Mouse (Mus musculus) neural tube, embryonic 15.5 days (tissue): ENCODE data around the gene Ptpdc1. TPM values are rescaled to one million over a fixed set of nuclear protein-coding genes. Genes with fewer than 3 reads are reported as not detected.

ENCODE experiments used
- ATAC-seq: fragments of 200-750 bp; cut with Nextera tagmentation; 2 replicates; pipeline ENCODE4 v1.8.0; 2017; ENCODE audit warnings: mild to moderate bottlenecking, moderate TSS enrichment, moderate library complexity; ENCODE audit not compliant: low FRiP score
- H3K27ac ChIP-seq: fragments of 300-500 bp; sonication (generic); replicated peaks from 2 replicates; pipeline ENCODE4 v1.5.1; 2015; ENCODE audit warnings: mild to moderate bottlenecking, inconsistent platforms
- H3K27me3 ChIP-seq: fragments of 300-500 bp; sonication (generic); replicated peaks from 2 replicates; pipeline ENCODE4 v1.6.1; 2015; ENCODE audit warnings: inconsistent platforms
- H3K36me3 ChIP-seq: fragments of 300-500 bp; sonication (generic); 2 replicates; pipeline ENCODE4 v1.6.1; 2015; ENCODE audit warnings: inconsistent platforms
- H3K4me1 ChIP-seq: fragments of 300-500 bp; sonication (generic); 2 replicates; pipeline ENCODE4 v1.6.1; 2015; ENCODE audit warnings: inconsistent platforms
- H3K4me2 ChIP-seq: fragments of 300-500 bp; sonication (generic); 2 replicates; pipeline ENCODE4 v1.6.1; 2015; ENCODE audit warnings: inconsistent platforms, mild to moderate bottlenecking, moderate library complexity
- H3K4me3 ChIP-seq: fragments of 300-500 bp; sonication (generic); replicated peaks from 2 replicates; pipeline ENCODE4 v1.5.1; 2015; ENCODE audit warnings: mild to moderate bottlenecking, inconsistent platforms
- H3K9ac ChIP-seq: fragments of 300-500 bp; sonication (generic); replicated peaks from 2 replicates; pipeline ENCODE4 v1.6.1; 2015; ENCODE audit warnings: mild to moderate bottlenecking, inconsistent platforms
- H3K9me3 ChIP-seq: fragments of 300-500 bp; sonication (generic); replicated peaks from 2 replicates; pipeline ENCODE4 v1.6.1; 2016; ENCODE audit warnings: inconsistent platforms
- WGBS: fragments of 180-500 bp; shearing (Covaris S2); methylation state at CpG from one replicate; pipeline ENCODE4 v1.1.7; 2015; ENCODE audit warnings: mixed read lengths; 5-methylcytosine and 5-hydroxymethylcytosine counted together
- polyA plus RNA-seq: library from polyadenylated mRNA; unstranded; fragments of >200 nt; fragmentation: Nextera tagmentation; extraction: Ambion mirVana; gene quantifications from 2 replicates; pipeline ENCODE4 v1.2.1, GENCODE M21; 2015

Gene Ptpdc1
- polyA plus RNA-seq, 1 experiment from 2014 or later = 17.5 TPM

GRCm38 (mm10) chr13:48574718-48575117 is 50.7 kb downstream of the Ptpdc1 start:
- Histone ChIP-seq H3K4me1 (peaks cover 12% of the 10 kb centered on the region), H3K27ac (no peak overlapping the region), H3K36me3 (0 out of 2 replicates have a peak, but pooled peaks cover 10% of the 10 kb centered on the region), H3K4me3 (no peak overlapping the region), H3K4me2 (no peak overlapping the region), H3K27me3 (no peaks in the 10 kb centered on the region), H3K9ac (no peak overlapping the region), H3K9me3 (no peaks in the 10 kb centered on the region)
- ATAC-seq = no peak
- WGBS = 68% methylated on average over 6 of the region's 6 CpGs

GRCm38 (mm10) chr13:48573525-48574355 is 51.7 kb downstream of the Ptpdc1 start:
- Histone ChIP-seq H3K36me3 (0 out of 2 replicates have a peak, but pooled peaks cover 9% of the 10 kb centered on the region), H3K27ac (no peak overlapping the region), H3K9me3 (no peaks in the 10 kb centered on the region), H3K4me2 (peak overlapping the region; percentile 4; the same call in 1 of the 2 replicates), H3K9ac (no peak overlapping the region), H3K27me3 (no peaks in the 10 kb centered on the region), H3K4me1 (peaks cover 12% of the 10 kb centered on the region), H3K4me3 (no peak overlapping the region)
- ATAC-seq = no peak
- WGBS = 43% methylated on average over 19 of the region's 19 CpGs

- no peak overlapping the region for H3K4me2 ChIP-seq
- no peaks in the 10 kb centered on the region for H3K27me3 ChIP-seq
- H3K27ac ChIP-seq = no peak overlapping the region
- ATAC-seq = no peak
- peaks cover 10% of the 10 kb centered on the region for H3K4me1 ChIP-seq
- WGBS = 81% methylated on average over 1 of the region's 1 CpGs
- H3K9me3 ChIP-seq = no peaks in the 10 kb centered on the region
- H3K36me3 ChIP-seq = no peaks in the 10 kb centered on the region
- no peak overlapping the region for H3K4me3 ChIP-seq
- no peak overlapping the region for H3K9ac ChIP-seq
These were observed 53.3 kb downstream of the Ptpdc1 start for GRCm38 (mm10) chr13:48572127-48572526.

GRCm38 (mm10) chr13:48571298-48571697 is 54.2 kb downstream of the Ptpdc1 start:
- no peak for ATAC-seq
- 81% methylated on average over 5 of the region's 5 CpGs for WGBS
- H3K27me3 ChIP-seq = no peaks in the 10 kb centered on the region
- no peak overlapping the region for H3K4me2 ChIP-seq
- no peaks in the 10 kb centered on the region for H3K9me3 ChIP-seq
- no peak overlapping the region for H3K4me3 ChIP-seq
- no peak overlapping the region for H3K9ac ChIP-seq
- no peak overlapping the region for H3K27ac ChIP-seq
- peaks cover 8% of the 10 kb centered on the region for H3K4me1 ChIP-seq
- no peaks in the 10 kb centered on the region for H3K36me3 ChIP-seq

GRCm38 (mm10) chr13:48569576-48570132 is 55.8 kb downstream of the Ptpdc1 start:
- Histone ChIP-seq H3K4me3 (no peak overlapping the region), H3K4me2 (no peak overlapping the region), H3K9ac (no peak overlapping the region), H3K36me3 (no peaks in the 10 kb centered on the region), H3K4me1 (peaks cover 13% of the 10 kb centered on the region), H3K27ac (no peak overlapping the region), H3K9me3 (no peaks in the 10 kb centered on the region), H3K27me3 (no peaks in the 10 kb centered on the region)
- 78% methylated on average over 5 of the region's 5 CpGs for WGBS
- ATAC-seq = no peak

- no peaks in the 10 kb centered on the region for H3K9me3 ChIP-seq
- H3K4me1 ChIP-seq = peaks cover 7% of the 10 kb centered on the region
- H3K27ac ChIP-seq = no peak overlapping the region
- no peak for ATAC-seq
- H3K4me2 ChIP-seq = no peak overlapping the region
- no peak overlapping the region for H3K9ac ChIP-seq
- no peaks in the 10 kb centered on the region for H3K27me3 ChIP-seq
- no peak overlapping the region for H3K4me3 ChIP-seq
- WGBS = 84% methylated on average over 3 of the region's 3 CpGs
- no peaks in the 10 kb centered on the region for H3K36me3 ChIP-seq
These were observed 57.8 kb downstream of the Ptpdc1 start for GRCm38 (mm10) chr13:48567646-48568045.

GRCm38 (mm10) chr13:48566116-48566935 is 59.1 kb downstream of the Ptpdc1 start:
- Histone ChIP-seq H3K9me3 (no peaks in the 10 kb centered on the region), H3K36me3 (no peaks in the 10 kb centered on the region), H3K9ac (no peak overlapping the region), H3K27ac (peak overlapping the region; percentile 74), H3K4me2 (no peak overlapping the region), H3K27me3 (no peaks in the 10 kb centered on the region), H3K4me1 (peaks cover 7% of the 10 kb centered on the region), H3K4me3 (no peak overlapping the region)
- no peak for ATAC-seq
- 21% methylated on average over 13 of the region's 13 CpGs for WGBS

GRCm38 (mm10) chr13:48564881-48565600 is 60.4 kb downstream of the Ptpdc1 start:
- H3K9ac ChIP-seq = no peak overlapping the region
- no peaks in the 10 kb centered on the region for H3K27me3 ChIP-seq
- H3K27ac ChIP-seq = no peak overlapping the region
- H3K4me2 ChIP-seq = no peak overlapping the region
- H3K4me1 ChIP-seq = peaks cover 7% of the 10 kb centered on the region
- H3K9me3 ChIP-seq = no peaks in the 10 kb centered on the region
- no peak overlapping the region for H3K4me3 ChIP-seq
- WGBS = 95% methylated on average over 5 of the region's 5 CpGs
- ATAC-seq = no peak
- H3K36me3 ChIP-seq = no peaks in the 10 kb centered on the region

- WGBS = 84% methylated on average over 5 of the region's 5 CpGs
- Histone ChIP-seq H3K36me3 (no peaks in the 10 kb centered on the region), H3K4me2 (no peak overlapping the region), H3K4me3 (no peak overlapping the region), H3K27me3 (no peaks in the 10 kb centered on the region), H3K9me3 (no peaks in the 10 kb centered on the region), H3K4me1 (peaks cover 7% of the 10 kb centered on the region), H3K27ac (no peak overlapping the region), H3K9ac (no peak overlapping the region)
- no peak for ATAC-seq
These were observed 63.1 kb downstream of the Ptpdc1 start for GRCm38 (mm10) chr13:48562336-48562735.

GRCm38 (mm10) chr13:48561481-48561880 is 64.0 kb downstream of the Ptpdc1 start:
- no peaks in the 10 kb centered on the region for H3K9me3 ChIP-seq
- H3K4me2 ChIP-seq = no peak overlapping the region
- ATAC-seq = no peak
- no peaks in the 10 kb centered on the region for H3K27me3 ChIP-seq
- H3K36me3 ChIP-seq = no peaks in the 10 kb centered on the region
- no peak overlapping the region for H3K27ac ChIP-seq
- WGBS = 95% methylated on average over 2 of the region's 2 CpGs
- H3K9ac ChIP-seq = no peak overlapping the region
- no peak overlapping the region for H3K4me3 ChIP-seq
- H3K4me1 ChIP-seq = peaks cover 6% of the 10 kb centered on the region

- no peaks in the 10 kb centered on the region for H3K9me3 ChIP-seq
- no peaks in the 10 kb centered on the region for H3K36me3 ChIP-seq
- H3K9ac ChIP-seq = no peak overlapping the region
- H3K4me1 ChIP-seq = peaks cover 22% of the 10 kb centered on the region
- no peak for ATAC-seq
- no peak overlapping the region for H3K4me3 ChIP-seq
- no peaks in the 10 kb centered on the region for H3K27me3 ChIP-seq
- 96% methylated on average over 1 of the region's 1 CpGs for WGBS
- H3K4me2 ChIP-seq = no peak overlapping the region
- H3K27ac ChIP-seq = no peak overlapping the region
These were observed 69.5 kb downstream of the Ptpdc1 start for GRCm38 (mm10) chr13:48555976-48556375.
